Mouse (Mus musculus) embryo, embryonic 10.5 days (tissue): Measurements from ENCODE around the gene Ffar4.

ENCODE experiments used
- DNase-seq: peaks from one replicate; pipeline ENCODE4 v3.0.0-alpha.2; 2015; ENCODE audit warnings: low spot score

The Ffar4 gene

GRCm38 (mm10) chr19:38107871-38108270 lies 11.0 kb downstream of the Ffar4 start:
- no peak for DNase-seq

DNA sequence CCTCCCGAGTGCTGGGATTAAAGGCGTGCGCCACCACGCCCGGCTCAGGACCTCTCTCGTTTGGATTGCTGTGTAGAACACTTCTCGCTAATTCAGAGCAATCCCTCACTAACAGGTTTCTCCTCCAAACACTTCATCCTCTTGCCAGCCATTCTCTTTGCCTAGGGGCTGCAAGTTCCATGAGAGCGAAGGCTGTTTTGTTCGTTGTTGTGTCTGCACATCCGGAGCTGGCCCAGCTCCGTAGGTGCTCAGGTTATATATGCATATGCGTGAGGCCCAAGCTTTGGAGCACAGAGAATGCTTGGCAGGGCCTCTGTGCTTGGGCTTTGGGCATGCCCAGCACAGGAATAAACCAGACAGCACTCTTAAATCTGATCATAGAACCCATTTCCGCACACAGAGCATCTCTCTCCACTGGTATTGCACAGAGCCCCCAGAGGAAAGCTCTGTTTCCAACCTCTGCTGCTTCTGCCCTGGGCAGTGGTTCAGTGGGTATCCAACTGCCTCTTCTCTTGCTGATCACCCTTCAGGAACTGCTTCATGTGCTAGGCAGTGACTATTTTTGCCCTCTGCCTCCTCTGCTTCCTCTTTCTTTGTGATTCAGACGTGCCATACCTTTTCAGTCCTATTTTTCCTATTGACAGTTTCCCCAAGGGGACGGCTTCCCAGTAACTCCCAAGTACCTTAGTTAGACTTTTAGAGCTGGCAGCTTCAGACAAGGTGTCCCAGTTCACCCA lies 12.8 kb downstream of the Ffar4 start:
- DNase-seq: no peak

GRCm38 (mm10) chr19:38111056-38111455 lies 14.2 kb downstream of the Ffar4 start:
- no peak for DNase-seq

DNA sequence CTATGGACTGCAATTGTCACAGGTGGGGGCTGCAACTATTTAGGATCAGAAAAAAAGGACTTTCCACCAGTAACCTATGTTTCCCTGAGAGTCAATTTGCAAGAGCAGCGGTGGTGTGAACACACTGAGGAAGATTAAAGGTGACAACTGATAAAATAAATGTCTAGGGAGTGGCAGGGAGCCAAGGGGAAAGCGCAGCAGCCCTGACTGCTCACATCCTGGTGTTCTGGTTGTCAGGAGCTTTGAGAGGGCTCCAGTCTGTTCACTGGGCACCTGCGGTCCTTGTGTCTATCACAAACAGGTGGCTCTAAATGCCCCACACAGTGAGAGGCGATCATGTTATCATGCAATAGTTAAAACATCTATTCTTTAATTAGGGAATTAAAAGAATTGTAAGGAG lies 15.7 kb downstream of the Ffar4 start:
- DNase-seq: no peak

DNA sequence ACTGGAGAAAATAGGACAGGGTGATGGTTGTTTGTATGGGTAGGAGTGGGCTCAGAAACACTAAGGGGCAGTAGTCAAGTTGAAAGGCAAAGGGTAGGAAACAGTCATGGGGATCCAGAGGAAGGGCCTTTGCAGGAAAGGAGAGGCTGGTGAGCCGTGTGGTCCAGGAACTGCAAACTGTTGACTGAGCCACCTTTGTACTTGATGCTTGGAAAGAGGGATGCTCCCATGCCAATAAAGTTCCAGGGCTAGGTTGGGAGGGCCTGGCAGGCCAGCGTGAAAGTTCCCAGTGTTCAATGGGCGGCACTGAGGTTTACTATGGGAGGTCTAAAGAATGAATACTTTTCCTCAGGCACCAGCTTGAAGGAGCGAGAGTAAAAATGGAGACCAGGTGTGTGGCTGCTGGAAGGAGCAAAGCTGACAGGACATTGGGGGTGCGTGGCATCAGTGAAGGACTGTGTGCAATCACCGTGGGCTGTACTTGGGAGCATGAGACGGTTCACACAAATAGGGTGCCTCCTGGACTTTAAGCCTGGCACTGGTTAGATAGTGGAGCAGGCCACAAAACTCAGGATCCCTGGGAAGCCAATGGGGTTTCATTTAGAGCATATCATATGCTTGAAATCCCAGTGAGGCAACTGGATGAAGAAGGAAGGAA lies 18.1 kb downstream of the Ffar4 start:
- DNase-seq: no peak

DNA sequence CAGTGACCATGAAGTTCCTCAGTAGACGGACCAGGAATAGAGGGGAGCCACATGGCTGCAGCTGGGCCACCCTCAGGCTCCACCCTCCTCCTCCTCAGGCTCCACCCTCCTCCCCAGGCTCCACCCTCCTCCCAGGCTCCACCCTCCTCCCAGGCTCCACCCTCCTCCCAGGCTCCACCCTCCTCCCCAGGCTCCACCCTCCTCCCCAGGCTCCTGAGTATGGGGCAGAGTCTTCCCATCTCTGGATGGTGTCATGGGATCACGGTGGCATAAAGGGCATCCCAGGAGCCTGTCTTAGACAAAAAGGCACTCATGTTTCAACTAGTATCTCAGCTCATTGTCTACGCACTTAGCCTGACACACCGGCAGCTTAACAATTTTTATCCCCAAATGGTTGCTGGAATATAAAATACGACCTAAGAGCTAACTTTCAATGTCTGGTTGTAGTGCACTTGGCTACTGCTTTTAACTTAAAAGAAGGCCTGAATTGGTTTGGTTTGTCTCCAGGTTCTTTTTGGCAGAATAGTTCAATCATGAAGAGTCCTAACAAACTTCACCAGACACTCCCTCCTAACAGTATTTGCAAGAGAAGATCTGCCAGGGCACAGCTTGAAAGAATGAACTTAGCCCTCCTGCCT lies 23.4 kb downstream of the Ffar4 start:
- no peak for DNase-seq

GRCm38 (mm10) chr19:38123921-38124320 lies 27.1 kb downstream of the Ffar4 start:
- DNase-seq: no peak

DNA sequence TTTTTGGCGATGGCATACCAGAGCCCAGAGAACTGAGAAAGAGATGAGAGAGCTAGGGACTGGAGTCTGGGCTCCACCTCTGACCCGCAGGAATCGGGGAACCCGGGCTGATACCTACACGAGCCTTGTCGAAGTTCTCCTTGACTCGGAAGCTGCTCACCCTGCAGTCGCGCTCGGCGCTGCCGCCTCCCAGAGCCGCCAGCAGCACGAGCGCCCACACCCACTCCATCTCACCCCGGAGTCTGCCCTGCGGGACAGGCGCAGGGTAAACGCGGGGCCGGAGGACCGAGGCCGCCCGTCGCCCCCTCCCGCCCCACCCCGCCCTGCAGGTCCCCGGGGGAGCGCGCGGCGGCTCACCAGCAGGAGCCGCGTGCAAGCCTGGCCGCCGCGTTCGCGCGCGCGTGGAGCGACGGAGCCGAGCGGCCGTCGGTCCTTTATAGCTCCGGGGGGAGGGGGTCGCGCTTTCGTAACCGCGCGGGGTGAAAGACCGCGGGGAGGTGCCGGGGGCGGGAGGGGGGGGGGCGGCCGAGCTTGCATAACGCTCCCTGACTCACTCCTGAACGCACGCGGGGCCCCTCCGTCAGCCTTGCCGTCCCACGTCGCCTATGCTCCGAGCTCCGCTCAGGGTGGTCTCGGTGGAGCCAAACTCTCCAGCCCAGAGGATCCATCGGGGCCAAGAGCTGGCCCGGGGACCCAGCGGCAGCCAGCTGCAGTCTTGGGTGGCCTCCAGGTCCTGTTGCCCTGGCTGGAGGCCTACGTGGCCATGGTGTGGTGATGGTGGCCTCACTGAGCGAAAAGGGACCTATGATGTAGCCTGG lies 27.7 kb downstream of the Ffar4 start:
- peak; percentile 44 for DNase-seq

- no peak for DNase-seq
Observed at GRCm38 (mm10) chr19:38125219-38125610, 28.3 kb downstream of the Ffar4 start, which contains the start of gene Rbp4. Gene Rbp4 (minus strand): TSS chr19:38125281.

- no peak for DNase-seq
Observed at GRCm38 (mm10) chr19:38126656-38127055, 29.8 kb downstream of the Ffar4 start.

GRCm38 (mm10) chr19:38132481-38132880 lies 35.6 kb downstream of the Ffar4 start, which contains the start of gene Pde6c:
Gene Pde6c (plus strand): TSS chr19:38132781.
- DNase-seq: no peak

DNA sequence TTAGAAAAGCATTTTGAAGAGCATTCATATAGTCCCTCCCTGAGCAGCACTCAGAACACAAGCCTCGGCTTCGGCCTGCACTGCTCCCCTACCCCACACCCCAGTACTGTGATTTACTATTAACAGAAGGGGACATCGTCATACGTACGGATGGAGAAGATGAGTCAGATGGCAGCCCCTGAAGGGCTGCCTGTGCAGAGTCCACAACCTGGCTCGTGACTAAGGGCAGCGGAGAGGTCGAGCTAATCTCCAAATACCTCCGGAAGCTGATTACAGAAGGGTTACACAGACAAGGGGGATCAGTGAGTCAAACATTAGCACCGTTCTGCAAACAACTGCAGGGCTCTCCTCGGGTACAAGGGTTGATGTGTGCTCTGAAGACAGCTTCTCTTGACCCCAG lies 37.1 kb downstream of the Ffar4 start:
- no peak for DNase-seq

DNA sequence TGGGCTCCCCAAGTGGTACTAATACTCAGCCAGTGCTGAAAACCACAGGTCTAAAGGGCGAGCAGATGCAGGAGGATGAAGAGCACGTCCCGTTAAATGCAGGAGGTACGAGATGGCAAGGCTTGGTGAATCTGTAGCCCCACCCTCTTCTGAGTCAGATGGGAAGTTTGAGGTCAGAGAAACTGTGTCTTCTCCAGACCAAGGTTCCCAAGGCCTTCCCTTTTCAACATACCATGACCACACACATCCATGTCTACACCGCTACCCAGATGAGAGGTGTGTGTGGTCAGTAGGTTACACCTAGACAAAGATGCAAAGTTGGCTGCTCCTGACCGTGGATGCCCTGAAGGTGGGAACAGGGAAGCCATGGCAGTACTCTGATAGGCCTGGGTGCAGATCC lies 37.9 kb downstream of the Ffar4 start:
- DNase-seq: no peak

DNA sequence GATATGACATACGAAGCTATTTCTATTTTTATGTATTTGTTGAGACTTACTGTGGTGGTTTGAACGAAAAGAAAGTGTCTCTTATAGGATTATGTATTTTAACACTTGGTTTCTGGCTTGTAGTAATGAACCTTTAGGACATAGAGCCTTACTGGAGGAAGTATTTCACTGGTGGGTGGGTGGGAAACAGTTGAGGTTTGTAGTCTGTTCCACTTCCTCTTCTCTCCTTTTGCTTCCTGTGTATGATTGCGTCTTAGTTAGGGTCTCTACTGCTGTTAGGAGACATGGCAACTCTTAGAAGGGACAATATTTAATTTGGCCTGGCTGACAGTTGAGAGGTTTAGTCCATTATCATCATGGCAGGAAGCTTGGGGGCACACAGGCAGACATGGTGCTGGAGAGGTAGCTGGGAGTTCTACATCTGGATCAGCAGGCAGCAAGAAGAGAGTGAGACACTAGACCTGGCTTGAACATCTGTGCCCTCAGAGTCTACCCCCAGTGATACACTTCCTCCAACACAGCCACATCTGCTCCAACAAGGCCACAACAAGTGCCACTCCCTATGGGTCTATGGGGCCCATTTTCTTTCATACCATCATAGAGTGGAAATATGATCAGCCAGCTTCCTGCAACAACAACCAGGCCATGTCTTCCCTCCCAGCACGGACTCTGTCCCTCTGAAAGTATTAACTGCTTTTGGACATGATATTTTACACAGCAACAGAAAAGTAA lies 46.8 kb downstream of the Ffar4 start:
- DNase-seq: no peak

GRCm38 (mm10) chr19:38156243-38156642 lies 59.4 kb downstream of the Ffar4 start:
- DNase-seq: no peak

GRCm38 (mm10) chr19:38161648-38162354 lies 64.9 kb downstream of the Ffar4 start:
- DNase-seq: no peak
